Mouse (Mus musculus) intestine, embryonic 14.5 days (tissue): Measurements from ENCODE around the gene AC109138.7. TPM values are rescaled to one million over a fixed set of nuclear protein-coding genes. Genes with fewer than 3 reads are reported as not detected.

Experiments used
- ATAC-seq: fragments of 200-750 bp; cut with Nextera tagmentation; replicated peaks from 2 replicates; pipeline ENCODE4 v1.8.0; 2017; ENCODE audit warnings: low read depth, moderate number of reproducible peaks, moderate TSS enrichment, moderate library complexity; ENCODE audit not compliant: low FRiP score, low TSS enrichment
- DNase-seq: peaks from one replicate; pipeline ENCODE4 v3.0.0-alpha.2; 2018; ENCODE audit warnings: low spot score
- H3K27ac ChIP-seq: fragments of 300-500 bp; sonication (generic); 2 replicates; pipeline ENCODE4 v1.5.1; 2014; ENCODE audit warnings: low read depth, mild to moderate bottlenecking, control low read depth
- H3K27me3 ChIP-seq: fragments of 300-500 bp; sonication (generic); replicated peaks from 2 replicates; pipeline ENCODE4 v1.6.1; 2014; ENCODE audit warnings: low read length, control low read depth; ENCODE audit not compliant: control insufficient read depth, insufficient read depth
- H3K36me3 ChIP-seq: fragments of 300-500 bp; sonication (generic); 2 replicates; pipeline ENCODE4 v1.6.1; 2014; ENCODE audit warnings: low read length, control low read depth; ENCODE audit not compliant: control insufficient read depth, insufficient read depth
- H3K4me1 ChIP-seq: fragments of 300-500 bp; sonication (generic); replicated peaks from 2 replicates; pipeline ENCODE4 v1.6.1; 2014; ENCODE audit warnings: low read length, control low read depth, mixed read lengths; ENCODE audit not compliant: control insufficient read depth, insufficient read depth
- H3K4me2 ChIP-seq: fragments of 300-500 bp; sonication (generic); 2 replicates; pipeline ENCODE4 v1.6.1; 2014; ENCODE audit warnings: low read length
- H3K4me3 ChIP-seq: fragments of 300-500 bp; sonication (generic); 2 replicates; pipeline ENCODE4 v1.5.1; 2014; ENCODE audit warnings: low read depth, low read length, control low read depth, mixed read lengths
- H3K9ac ChIP-seq: fragments of 300-500 bp; sonication (generic); 2 replicates; pipeline ENCODE4 v1.6.1; 2014; ENCODE audit warnings: mild to moderate bottlenecking, low read length
- H3K9me3 ChIP-seq: fragments of 300-500 bp; sonication (generic); 2 replicates; pipeline ENCODE4 v1.6.1; 2016; ENCODE audit warnings: low read length, control low read depth; ENCODE audit not compliant: control insufficient read depth
- WGBS: fragments of 180-500 bp; shearing (Covaris S2); extraction: QIAGEN DNeasy Blood & Tissue Kit; methylation state at CpG from one replicate; pipeline ENCODE4 v1.1.7; 2014; 5-methylcytosine and 5-hydroxymethylcytosine counted together
- polyA plus RNA-seq: library from polyadenylated mRNA; unstranded; fragments of >200 nt; fragmentation: Nextera tagmentation; extraction: Ambion mirVana; gene quantifications from 2 replicates; pipeline ENCODE4 v1.2.1, GENCODE M21; 2014

The AC109138.7 gene
- polyA plus RNA-seq, 1 experiment from 2014 or later: not detected

DNA sequence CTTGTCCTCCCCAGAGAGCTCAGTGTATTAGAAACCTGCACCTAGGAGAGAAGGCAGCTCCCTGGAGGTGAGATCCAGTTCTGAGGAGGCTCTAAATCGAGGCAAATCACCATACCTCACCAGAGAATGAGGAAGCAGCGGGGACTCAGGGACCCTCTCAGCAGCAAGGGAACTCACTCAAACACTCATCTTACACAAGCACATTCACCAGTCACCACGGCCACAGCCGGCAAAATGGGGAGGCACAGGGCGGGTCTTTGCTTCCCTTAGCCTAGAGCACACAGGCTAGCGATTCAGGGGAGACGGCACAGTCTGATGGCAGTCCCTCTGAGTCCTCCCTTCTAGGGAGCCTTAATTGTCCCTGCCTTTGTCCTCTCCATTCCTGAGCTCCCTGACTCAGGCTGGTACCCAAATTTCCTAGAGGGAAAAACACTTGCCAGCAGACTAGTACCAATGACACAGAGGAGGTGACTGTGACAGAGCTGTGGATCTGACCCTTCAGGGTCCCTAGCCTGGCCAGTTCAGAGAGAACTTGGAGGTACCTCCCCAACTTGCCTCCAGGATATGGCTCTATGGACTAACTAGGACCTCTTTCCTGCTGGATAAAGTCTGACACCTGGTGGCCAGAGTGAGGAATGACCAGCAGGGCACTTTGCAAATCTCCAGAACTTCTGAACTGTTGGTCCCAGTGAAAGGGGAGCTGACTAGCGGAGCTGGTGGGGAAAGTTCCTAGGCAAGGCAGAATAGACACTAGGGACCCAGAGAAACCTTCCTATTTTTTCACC, 13.9 kb downstream of the AC109138.7 start:
- Histone ChIP-seq H3K9ac (no peak overlapping the region), H3K27me3 (no peaks in the 10 kb centered on the region), H3K4me2 (no peak overlapping the region), H3K36me3 (no peaks in the 10 kb centered on the region), H3K4me1 (peaks cover 21% of the 10 kb centered on the region), H3K27ac (no peak overlapping the region), H3K9me3 (no peaks in the 10 kb centered on the region), H3K4me3 (no peak overlapping the region)
- DNase-seq (peak; percentile 80), ATAC-seq (0 out of 2 replicates have a peak, but pooled peaks have one; percentile 37)
- WGBS: 16% methylated on average over 8 of the region's 8 CpGs

DNA sequence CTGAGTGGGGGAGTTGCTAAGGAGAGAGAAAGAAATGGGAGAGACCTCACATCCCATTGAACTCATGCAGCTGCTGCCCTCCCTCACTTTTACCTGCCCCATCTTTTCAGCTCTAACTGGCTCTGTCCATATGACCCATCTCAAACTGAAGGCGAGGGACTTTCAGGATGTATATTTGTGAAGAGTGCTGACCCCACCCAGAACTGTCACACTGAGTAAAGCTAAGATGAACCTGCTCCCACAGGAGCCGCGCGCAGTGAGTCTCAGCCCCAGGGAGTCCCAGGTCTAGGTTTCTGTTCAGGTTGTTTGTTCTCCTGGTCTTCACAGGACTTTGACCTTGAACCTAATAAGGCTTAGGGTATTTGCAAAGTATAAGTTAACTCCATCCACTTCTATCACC, 14.7 kb downstream of the AC109138.7 start:
- no peak overlapping the region for H3K4me3 ChIP-seq
- no peaks in the 10 kb centered on the region for H3K27me3 ChIP-seq
- DNase-seq (no peak), ATAC-seq (no peak)
- peaks cover 21% of the 10 kb centered on the region for H3K4me1 ChIP-seq
- no peaks in the 10 kb centered on the region for H3K9me3 ChIP-seq
- no peak overlapping the region for H3K9ac ChIP-seq
- WGBS: 67% methylated on average over 4 of the region's 4 CpGs
- no peaks in the 10 kb centered on the region for H3K36me3 ChIP-seq
- no peak overlapping the region for H3K27ac ChIP-seq
- no peak overlapping the region for H3K4me2 ChIP-seq

DNA sequence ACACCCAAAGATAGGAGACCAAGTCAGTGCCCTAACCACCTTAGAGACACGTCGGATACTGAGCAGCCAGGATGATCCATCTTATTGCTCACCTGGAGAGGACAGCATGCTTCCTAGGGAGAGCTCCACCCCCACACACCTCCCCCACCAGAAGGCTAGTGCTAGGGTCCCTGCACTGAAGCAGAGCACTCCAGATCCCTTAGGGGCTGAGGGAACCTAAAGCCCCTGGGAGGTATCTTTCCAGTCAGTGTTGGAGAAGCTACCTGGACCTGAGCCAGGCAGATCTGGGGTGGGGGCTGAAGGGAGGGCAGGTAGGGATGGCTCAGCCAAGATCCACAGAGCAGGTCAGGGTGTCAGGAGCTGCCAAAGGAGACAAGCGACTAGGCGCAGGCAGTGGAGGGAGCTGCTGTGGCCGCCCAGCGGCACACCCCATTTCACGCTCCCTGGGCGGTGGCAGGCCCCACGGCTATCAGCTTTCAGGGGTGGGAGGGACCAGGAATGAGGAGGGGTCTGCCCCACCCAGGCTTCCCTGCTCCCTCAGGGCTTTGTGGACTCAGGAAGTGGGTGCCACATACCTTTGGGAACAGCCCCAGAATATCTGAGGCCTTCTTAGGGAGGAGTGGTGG, 15.4 kb downstream of the AC109138.7 start:
- WGBS: 27% methylated on average over 9 of the region's 9 CpGs
- Histone ChIP-seq H3K27ac (no peak overlapping the region), H3K4me2 (no peak overlapping the region), H3K27me3 (no peaks in the 10 kb centered on the region), H3K9ac (no peak overlapping the region), H3K4me1 (peaks cover 21% of the 10 kb centered on the region), H3K36me3 (no peaks in the 10 kb centered on the region), H3K9me3 (no peaks in the 10 kb centered on the region), H3K4me3 (no peak overlapping the region)
- peak; percentile 36; the same call in 1 of the 2 replicates for ATAC-seq
- no peak for DNase-seq

DNA sequence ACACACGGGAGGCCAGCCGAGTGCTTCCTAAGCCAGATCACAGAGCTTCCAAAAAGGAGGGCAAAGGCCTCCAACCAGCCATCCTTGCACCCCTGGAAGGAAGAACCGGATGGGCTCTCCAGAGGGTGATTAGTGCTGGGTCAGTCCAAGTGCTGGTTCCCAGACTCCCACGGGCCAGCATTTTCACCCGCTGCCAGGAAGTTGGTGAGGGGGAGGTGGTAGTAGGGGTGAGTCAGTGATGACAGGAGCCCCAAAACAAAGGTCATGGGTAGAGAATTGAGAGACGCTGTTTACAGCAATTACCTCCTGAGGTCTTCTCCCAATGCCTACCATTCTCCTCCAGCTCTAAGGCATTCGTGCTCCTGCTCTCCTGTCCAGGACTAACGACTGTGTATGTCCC, 16.3 kb downstream of the AC109138.7 start:
- no peak overlapping the region for H3K9ac ChIP-seq
- WGBS: 69% methylated on average over 8 of the region's 8 CpGs
- peaks cover 21% of the 10 kb centered on the region for H3K4me1 ChIP-seq
- H3K9me3 ChIP-seq: no peaks in the 10 kb centered on the region
- H3K27ac ChIP-seq: no peak overlapping the region
- no peak overlapping the region for H3K4me2 ChIP-seq
- H3K27me3 ChIP-seq: no peaks in the 10 kb centered on the region
- no peaks in the 10 kb centered on the region for H3K36me3 ChIP-seq
- H3K4me3 ChIP-seq: no peak overlapping the region
- no peak for DNase-seq
- no peak for ATAC-seq

DNA sequence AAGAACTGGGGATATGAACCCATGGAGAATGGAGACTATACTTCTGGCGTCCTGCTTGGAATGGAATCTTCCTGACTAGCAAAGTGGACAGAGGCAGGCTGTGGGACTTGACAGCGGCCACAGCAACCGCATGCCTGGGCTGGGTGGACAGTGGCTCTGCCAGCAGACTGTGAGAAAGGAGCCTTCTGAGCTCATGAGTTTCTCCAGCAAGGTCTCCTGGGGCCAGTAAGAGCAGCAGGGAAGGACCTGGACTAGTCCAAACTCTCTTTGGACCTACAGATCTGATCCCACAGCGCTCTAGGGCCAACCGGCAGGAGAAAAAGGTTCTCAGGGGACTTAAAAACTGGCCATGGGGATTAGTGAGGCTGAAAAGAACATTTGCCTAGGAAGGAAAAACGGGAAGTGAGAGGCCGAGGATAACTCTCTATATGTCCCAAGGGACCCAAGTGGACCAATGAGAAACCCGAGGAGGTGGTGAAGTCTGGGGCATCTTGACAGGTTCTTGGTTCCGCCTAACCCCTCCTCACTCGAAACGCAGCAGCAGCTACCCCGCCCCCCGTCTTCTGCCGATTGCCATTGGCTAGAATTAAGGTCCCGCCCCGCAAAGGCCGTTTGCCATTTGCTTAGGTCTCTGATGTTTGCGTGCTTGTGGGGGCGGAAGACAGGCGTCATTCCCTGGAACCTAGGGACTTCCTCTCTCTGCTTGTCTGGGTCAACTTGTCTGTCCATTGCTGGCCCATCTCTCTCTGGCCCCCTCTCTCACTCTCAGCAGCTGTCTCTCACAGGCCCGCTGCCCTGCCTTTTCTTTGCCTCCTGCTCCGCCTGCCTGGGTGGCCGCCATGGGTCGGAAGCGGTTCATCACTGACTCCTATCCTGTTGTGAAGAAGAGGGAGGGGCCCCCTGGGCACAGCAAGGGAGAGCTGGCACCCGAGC, 17.4 kb downstream of the AC109138.7 start, which contains the start of gene Pold4:
Gene Pold4, plus strand, starts transcription at position 647 of the 933 bp plus-strand sequence.
- Histone ChIP-seq H3K9ac (peak within 1 kb of the TSS; percentile 48), H3K4me3 (peak within 1 kb of the TSS; percentile 62), H3K9me3 (no peaks in the 10 kb centered on the region), H3K4me2 (peak within 1 kb of the TSS; percentile 66), H3K36me3 (no peaks in the 10 kb centered on the region), H3K4me1 (peaks cover 21% of the 10 kb centered on the region), H3K27me3 (no peaks in the 10 kb centered on the region), H3K27ac (peak within 1 kb of the TSS; percentile 82)
- ATAC-seq: peak; percentile 73
- peak; percentile 94 for DNase-seq
- WGBS: 13% methylated on average over 25 of the region's 26 CpGs

DNA sequence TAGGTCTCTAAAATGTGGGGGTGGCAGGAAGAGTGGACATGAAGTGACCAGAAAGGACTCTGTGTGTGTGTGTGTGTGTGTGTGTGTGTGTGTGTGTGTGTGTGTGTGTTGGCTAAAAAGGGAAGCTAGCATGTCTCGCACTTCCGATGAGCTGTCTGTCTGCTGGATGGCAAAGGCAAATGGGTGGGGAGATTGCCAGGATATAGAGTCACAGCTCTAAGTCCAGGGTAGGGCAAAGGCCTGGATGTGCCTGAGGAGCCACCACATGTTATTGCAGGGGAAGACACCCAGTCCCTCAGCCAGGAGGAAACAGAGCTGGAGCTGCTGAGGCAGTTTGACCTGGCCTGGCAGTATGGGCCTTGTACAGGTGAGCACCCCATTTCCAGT, 18.0 kb downstream of the AC109138.7 start:
- ATAC-seq (no peak), DNase-seq (no peak)
- Histone ChIP-seq H3K9ac (peak overlapping the region; percentile 48), H3K4me3 (peak overlapping the region; percentile 62), H3K36me3 (no peaks in the 10 kb centered on the region), H3K27me3 (no peaks in the 10 kb centered on the region), H3K27ac (peak overlapping the region; percentile 82), H3K4me2 (peak overlapping the region; percentile 66), H3K9me3 (no peaks in the 10 kb centered on the region), H3K4me1 (peaks cover 21% of the 10 kb centered on the region)
- WGBS: 41% methylated on average over 2 of the region's 2 CpGs

DNA sequence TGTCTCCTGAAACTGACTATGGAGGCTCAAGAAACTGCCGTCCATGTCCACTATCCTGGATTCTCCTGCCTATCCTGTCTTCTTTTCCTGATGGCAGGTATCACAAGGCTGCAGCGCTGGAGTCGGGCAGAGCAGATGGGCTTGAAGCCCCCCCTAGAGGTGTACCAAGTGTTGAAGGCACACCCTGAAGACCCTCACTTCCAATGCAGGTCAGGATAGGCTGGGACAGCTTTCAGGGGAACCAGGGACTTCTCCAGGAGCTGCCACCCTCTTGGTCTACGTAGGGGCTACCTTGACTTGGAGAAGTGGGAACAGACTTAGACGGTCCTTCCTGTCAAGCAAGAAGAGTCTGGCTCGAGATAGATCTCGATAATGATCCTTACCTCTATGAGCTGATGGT, 18.5 kb downstream of the AC109138.7 start:
- H3K27ac ChIP-seq: no peak overlapping the region
- peak overlapping the region; percentile 66; the same call in 1 of the 2 replicates for H3K4me2 ChIP-seq
- peaks cover 21% of the 10 kb centered on the region for H3K4me1 ChIP-seq
- no peaks in the 10 kb centered on the region for H3K27me3 ChIP-seq
- H3K9ac ChIP-seq: 0 out of 2 replicates have a peak overlapping the region, but pooled peaks have one; percentile 48
- H3K36me3 ChIP-seq: no peaks in the 10 kb centered on the region
- no peak overlapping the region for H3K4me3 ChIP-seq
- no peaks in the 10 kb centered on the region for H3K9me3 ChIP-seq
- 79% methylated on average over 7 of the region's 7 CpGs for WGBS
- no peak for DNase-seq
- no peak for ATAC-seq

DNA sequence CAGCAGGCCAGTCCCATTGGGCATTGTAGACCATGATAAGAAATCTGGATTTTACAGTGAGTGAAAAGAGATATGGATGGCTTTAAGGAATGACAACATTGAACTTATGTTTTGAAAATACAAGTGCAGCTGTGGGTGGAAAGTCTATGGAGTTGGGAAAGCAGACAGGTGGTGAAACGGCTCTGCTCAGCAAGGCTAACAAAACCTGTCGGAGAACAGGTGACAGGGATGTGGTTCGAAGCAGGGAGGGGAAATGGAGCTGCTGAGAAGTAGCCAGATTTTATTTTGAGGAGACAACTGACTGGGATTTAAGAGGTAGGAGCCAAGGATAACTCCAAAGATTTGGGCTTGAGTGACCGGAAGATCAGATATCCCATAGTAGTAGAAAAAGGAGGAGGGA, 20.4 kb downstream of the AC109138.7 start:
- peaks cover 17% of the 10 kb centered on the region for H3K4me1 ChIP-seq
- no peaks in the 10 kb centered on the region for H3K9me3 ChIP-seq
- no peaks in the 10 kb centered on the region for H3K36me3 ChIP-seq
- H3K9ac ChIP-seq: no peak overlapping the region
- 74% methylated on average over 4 of the region's 4 CpGs for WGBS
- H3K27ac ChIP-seq: no peak overlapping the region
- no peak overlapping the region for H3K4me3 ChIP-seq
- no peak for DNase-seq
- no peak for ATAC-seq
- no peak overlapping the region for H3K4me2 ChIP-seq
- H3K27me3 ChIP-seq: no peaks in the 10 kb centered on the region
